Mouse (Mus musculus): ENCODE measurements around the gene Padi1.

DNA sequence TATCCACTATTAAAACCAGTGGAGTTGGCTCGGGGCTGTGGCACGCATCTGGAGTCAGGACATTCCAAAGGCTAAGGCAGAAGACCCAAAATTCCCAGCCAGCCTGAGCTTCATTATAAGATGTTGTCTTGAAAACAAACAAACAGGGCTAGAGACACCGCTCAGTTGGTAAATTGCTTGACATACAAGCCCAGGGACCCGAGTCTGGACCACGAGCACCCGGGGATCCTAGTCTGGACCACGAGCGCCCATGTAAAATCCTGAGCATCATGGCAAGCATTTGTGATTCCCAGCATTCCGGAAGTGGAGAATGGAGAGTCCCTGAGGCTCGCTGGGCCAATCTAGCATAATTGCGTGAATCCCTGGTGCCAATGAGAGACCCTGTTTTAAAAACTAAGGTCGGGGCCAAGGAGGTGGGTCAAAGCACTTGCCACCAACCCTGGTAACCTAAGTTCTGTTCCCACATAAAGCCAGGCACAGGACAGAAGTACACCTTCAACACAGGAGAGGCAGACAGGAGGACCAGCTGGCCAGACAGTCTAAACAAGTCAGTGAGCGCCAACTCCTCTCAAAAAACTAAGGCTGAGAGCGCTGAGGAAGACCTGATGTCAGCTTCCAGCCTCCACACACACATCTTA, 46.1 kb upstream of the Padi1 start:
- TF ChIP-seq CTCF (IDR thresholded peaks at IDR 0.05; ENCODE audit: extremely low read depth, insufficient read depth, low read length) = no peak
- TF ChIP-seq POLR2A (IDR thresholded peaks at IDR 0.05; ENCODE audit: extremely low read depth, insufficient read depth, low read length) = no peak

Measured in cortical plate, adult 2 months (tissue).